Mouse (Mus musculus): ENCODE data around the gene Hmga2.

DNA sequence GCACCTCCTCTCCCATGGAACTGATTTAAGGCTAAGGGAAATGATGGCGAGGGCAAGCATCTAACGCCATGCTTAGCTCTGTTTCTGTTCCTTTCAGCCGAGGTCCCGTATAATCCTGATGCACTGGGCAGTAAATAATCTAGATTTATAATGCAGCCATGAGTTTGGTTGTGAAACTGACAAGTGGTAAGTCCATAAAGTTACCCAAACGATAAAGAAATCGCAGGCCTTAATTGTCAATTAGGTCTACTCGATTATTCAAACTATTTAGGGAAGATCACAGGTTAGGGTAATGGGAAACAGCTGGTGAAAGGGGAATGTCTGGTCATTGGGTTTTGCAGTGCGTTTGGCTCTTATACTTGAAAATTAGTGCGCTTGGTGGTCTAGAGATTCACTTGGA lies 37.5 kb upstream of the Hmga2 start:
- TF ChIP-seq CTCF (IDR thresholded peaks at IDR 0.05; ENCODE audit: insufficient read depth, low read depth, low read length) (no peak), POLR2A (IDR thresholded peaks at IDR 0.05; ENCODE audit: insufficient read depth, low read depth, low read length) (no peak)

All from olfactory bulb, adult 2 months (tissue).